Mouse (Mus musculus) bone marrow, adult 2 months (tissue): ENCODE measurements around the gene Gpx2. TPM values are rescaled to one million over a fixed set of nuclear protein-coding genes. Genes with fewer than 3 reads are reported as not detected.
"Not testable (repeated sequence)": the region's sequence is repeated elsewhere in the genome, so short reads cannot be mapped to it uniquely, and the experiment has no call there.

Experiments used
- H3K27ac ChIP-seq: fragments of 200-500 bp; 2 replicates; pipeline ENCODE4 v1.5.1; 2012; ENCODE audit warnings: low read depth, mild to moderate bottlenecking, control low read depth, inconsistent platforms, low read length; ENCODE audit not compliant: control insufficient read depth, poor library complexity, insufficient read depth
- H3K4me1 ChIP-seq: fragments of 200-500 bp; 2 replicates; pipeline ENCODE4 v1.6.1; 2011; ENCODE audit warnings: low read length; ENCODE audit not compliant: control insufficient read depth, insufficient read depth
- H3K4me3 ChIP-seq: fragments of 200-500 bp; replicated peaks from 2 replicates; pipeline ENCODE3; 2011; ENCODE audit warnings: mild to moderate bottlenecking, low read depth, low read length, control low read depth; ENCODE audit not compliant: control insufficient read depth
- CTCF ChIP-seq: fragments of 200-500 bp; IDR thresholded peaks from 2 replicates; pipeline ENCODE4 v1.5.1; 2011; ENCODE audit warnings: low read length, control low read depth; ENCODE audit not compliant: control insufficient read depth, insufficient read depth
- POLR2A ChIP-seq: fragments of 200-500 bp; IDR thresholded peaks from 2 replicates; pipeline ENCODE4 v1.6.1; 2011; ENCODE audit warnings: low read depth, mild to moderate bottlenecking, control low read depth, low read length, borderline replicate concordance; ENCODE audit not compliant: control insufficient read depth
- WGBS: fragments of 180-500 bp; shearing (Covaris S2); methylation state at CpG from one replicate; pipeline ENCODE4 v1.1.7; 2018; 5-methylcytosine and 5-hydroxymethylcytosine counted together
- polyA plus RNA-seq: library from polyadenylated mRNA; stranded (reverse); fragments of >200 nt; gene quantifications from 2 replicates; pipeline ENCODE4 v1.2.4, GENCODE M21; 2011; ENCODE audit warnings: low replicate concordance; ENCODE audit not compliant: missing spikeins, insufficient read depth, insufficient read length

Gene Gpx2
- polyA plus RNA-seq, 1 experiment = 1.6 TPM

- H3K4me1 ChIP-seq = no peaks in the 10 kb centered on the region
- H3K27ac ChIP-seq = no peak overlapping the region
- H3K4me3 ChIP-seq = no peak overlapping the region
- TF ChIP-seq POLR2A (no peak), CTCF (no peak)
- whole genome bisulfite sequencing = 79% methylated on average over 5 of the region's 5 CpGs
Observed at GRCm38 (mm10) chr12:76798008-76798720, 2.8 kb upstream of the Gpx2 start.

- WGBS = 70% methylated on average over 7 of the region's 7 CpGs
- no peaks in the 10 kb centered on the region for H3K4me1 ChIP-seq
- no peak for TF ChIP-seq CTCF
- no peak for TF ChIP-seq POLR2A
- H3K27ac ChIP-seq = no peak overlapping the region
- H3K4me3 ChIP-seq = no peak overlapping the region
Observed at GRCm38 (mm10) chr12:76796938-76797539, 1.7 kb upstream of the Gpx2 start.

GRCm38 (mm10) chr12:76792540-76792939 lies 2.8 kb downstream of the Gpx2 start:
- H3K4me1 ChIP-seq, H3K27ac ChIP-seq, H3K4me3 ChIP-seq: not testable (repeated sequence)
- 49% methylated on average over 14 of the region's 14 CpGs for WGBS

GRCm38 (mm10) chr12:76790446-76791084 lies 4.8 kb downstream of the Gpx2 start:
- no peaks in the 10 kb centered on the region for H3K4me1 ChIP-seq
- TF ChIP-seq CTCF (no peak), POLR2A (no peak)
- no peak overlapping the region for H3K4me3 ChIP-seq
- 50% methylated on average over 8 of the region's 8 CpGs for WGBS
- no peak overlapping the region for H3K27ac ChIP-seq

GRCm38 (mm10) chr12:76784056-76784619 lies 11.2 kb downstream of the Gpx2 start:
- no peak for TF ChIP-seq CTCF
- TF ChIP-seq POLR2A = no peak
- no peak overlapping the region for H3K4me3 ChIP-seq
- no peak overlapping the region for H3K27ac ChIP-seq
- 89% methylated on average over 10 of the region's 10 CpGs for WGBS
- H3K4me1 ChIP-seq = no peaks in the 10 kb centered on the region

- WGBS = 89% methylated on average over 12 of the region's 12 CpGs
- TF ChIP-seq POLR2A (no peak), CTCF (no peak)
- no peak overlapping the region for H3K27ac ChIP-seq
- no peak overlapping the region for H3K4me3 ChIP-seq
- H3K4me1 ChIP-seq = no peaks in the 10 kb centered on the region
Observed at GRCm38 (mm10) chr12:76780639-76781468, 14.5 kb downstream of the Gpx2 start.

GRCm38 (mm10) chr12:76779951-76780350 lies 15.4 kb downstream of the Gpx2 start:
- Histone ChIP-seq H3K27ac (no peak overlapping the region), H3K4me1 (no peaks in the 10 kb centered on the region), H3K4me3 (no peak overlapping the region)
- TF ChIP-seq CTCF (no peak), POLR2A (no peak)
- WGBS = 85% methylated on average over 5 of the region's 5 CpGs

- Histone ChIP-seq H3K4me3 (no peak overlapping the region), H3K27ac (no peak overlapping the region), H3K4me1 (no peaks in the 10 kb centered on the region)
- TF ChIP-seq CTCF = no peak
- TF ChIP-seq POLR2A = no peak
- WGBS = 76% methylated on average over 10 of the region's 10 CpGs
Observed at GRCm38 (mm10) chr12:76778305-76779083, 16.9 kb downstream of the Gpx2 start.
